Mouse (Mus musculus): Measurements from ENCODE around the gene Gm42906.

DNA sequence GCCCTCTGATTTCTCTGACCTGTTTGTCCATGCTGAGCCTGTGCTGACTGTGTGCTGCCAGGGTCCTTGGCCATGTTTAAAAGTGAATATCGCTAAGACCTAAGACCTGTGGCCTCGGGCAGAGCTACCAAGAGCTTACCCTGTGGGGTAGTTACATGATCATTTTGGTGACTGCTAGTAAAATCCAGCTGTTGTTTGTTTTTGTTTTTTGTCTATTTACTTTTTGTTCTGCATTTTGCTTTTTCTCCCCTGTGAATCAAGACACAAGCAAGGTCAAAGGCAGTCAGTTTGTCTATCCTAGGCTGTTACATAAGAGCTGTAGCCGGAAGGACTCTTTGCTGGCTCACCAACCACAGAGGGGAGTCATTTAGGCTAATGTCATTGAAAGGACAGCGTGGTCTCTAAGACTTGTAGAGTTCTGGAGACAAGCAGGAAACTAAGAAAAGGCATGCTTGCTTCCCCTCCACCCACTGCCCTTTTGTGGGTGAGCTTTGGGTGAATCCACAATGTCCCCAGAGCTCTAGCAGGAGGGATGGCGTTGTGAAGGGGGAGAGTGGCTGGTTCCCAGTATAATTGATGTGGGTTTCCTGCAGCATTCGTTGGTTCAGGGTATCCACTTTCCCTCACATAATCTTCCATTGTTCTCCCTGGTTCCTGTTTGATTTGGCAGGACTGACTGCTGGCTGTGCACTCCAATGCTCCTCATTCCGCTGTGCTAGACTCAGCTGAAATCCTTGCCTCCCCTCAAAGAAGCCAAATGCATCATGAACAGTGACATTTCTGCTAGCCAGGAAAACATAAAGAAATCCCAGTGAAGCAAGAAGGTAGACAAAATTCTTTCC is 33.9 kb downstream of the Gm42906 start:
- TF ChIP-seq EP300 (IDR thresholded peaks at IDR 0.05; ENCODE audit: insufficient read depth, low read depth, low read length) = no peak
- TF ChIP-seq CTCF (IDR thresholded peaks at IDR 0.05; ENCODE audit: low read depth, low read length) = no peak
- no peak for TF ChIP-seq POLR2A (IDR thresholded peaks at IDR 0.05; ENCODE audit: insufficient read depth, low read length)
